Mouse (Mus musculus) embryonic facial prominence, embryonic 10.5 days (tissue): ENCODE data around the gene Sema6b. TPM values are rescaled to one million over a fixed set of nuclear protein-coding genes. Genes with fewer than 3 reads are reported as not detected.
A peak's percentile ranks its signal among the peaks of the same experiment; 100 is the strongest.
"Not testable (repeated sequence)": the region's sequence is repeated elsewhere in the genome, so short reads cannot be mapped to it uniquely, and the experiment has no call there.

ENCODE experiments used
- DNase-seq: peaks from one replicate; pipeline ENCODE4 v3.0.0-alpha.2; 2017; ENCODE audit warnings: low spot score
- H3K27ac ChIP-seq: fragments of 300-500 bp; sonication (generic); replicated peaks from 2 replicates; pipeline ENCODE4 v1.5.1; 2016; ENCODE audit warnings: mild to moderate bottlenecking
- H3K27me3 ChIP-seq: fragments of 300-500 bp; sonication (generic); replicated peaks from 2 replicates; pipeline ENCODE4 v1.6.1; 2016; ENCODE audit warnings: low read depth, mild to moderate bottlenecking; ENCODE audit not compliant: poor library complexity, severe bottlenecking
- H3K36me3 ChIP-seq: fragments of 300-500 bp; sonication (generic); replicated peaks from 2 replicates; pipeline ENCODE4 v1.6.1; 2016; ENCODE audit warnings: mild to moderate bottlenecking, moderate library complexity
- H3K4me1 ChIP-seq: fragments of 300-500 bp; sonication (generic); 2 replicates; pipeline ENCODE4 v1.6.1; 2016
- H3K4me3 ChIP-seq: fragments of 300-500 bp; sonication (generic); 2 replicates; pipeline ENCODE4 v1.5.1; 2016; ENCODE audit warnings: mild to moderate bottlenecking, moderate library complexity
- H3K9me3 ChIP-seq: fragments of 300-500 bp; sonication (generic); 2 replicates; pipeline ENCODE4 v1.6.1; 2016; ENCODE audit warnings: mild to moderate bottlenecking
- WGBS: fragments of 180-500 bp; shearing (Covaris S2); methylation state at CpG from one replicate; pipeline ENCODE4 v1.1.7; 2016; 5-methylcytosine and 5-hydroxymethylcytosine counted together
- polyA plus RNA-seq: library from polyadenylated mRNA; unstranded; fragments of >200 nt; fragmentation: Nextera tagmentation; extraction: Ambion mirVana; gene quantifications from 2 replicates; pipeline ENCODE4 v1.2.1, GENCODE M21; 2016

Sema6b gene
- polyA plus RNA-seq, 1 experiment from 2014 or later: 1.0 TPM

- no peak for DNase-seq
- Histone ChIP-seq H3K4me1 (no peaks in the 10 kb centered on the region), H3K4me3 (no peak overlapping the region), H3K27me3 (0 out of 2 replicates have a peak, but pooled peaks cover 4% of the 10 kb centered on the region), H3K36me3 (peaks cover 10% of the 10 kb centered on the region; the same call in 1 of the 2 replicates), H3K27ac (no peak overlapping the region), H3K9me3 (no peaks in the 10 kb centered on the region)
- 77% methylated on average over 4 of the region's 4 CpGs for WGBS
These were observed 29.6 kb downstream of the Sema6b start for GRCm38 (mm10) chr17:56110571-56110970.

- no peak for DNase-seq
- peak within 1 kb of the TSS; percentile 6; the same call in 1 of the 2 replicates for H3K27ac ChIP-seq
- 60% methylated on average over 10 of the region's 10 CpGs for WGBS
These were observed 30.7 kb downstream of the Sema6b start, which contains the start of gene Plin4 for GRCm38 (mm10) chr17:56109219-56110051. Gene Plin4, minus strand, starts transcription at chr17:56109803.

GRCm38 (mm10) chr17:56108334-56109044 is 31.7 kb downstream of the Sema6b start:
- Histone ChIP-seq H3K36me3 (peaks cover 17% of the 10 kb centered on the region), H3K27me3 (no peaks in the 10 kb centered on the region), H3K9me3 (no peaks in the 10 kb centered on the region), H3K4me1 (no peaks in the 10 kb centered on the region), H3K27ac (no peak overlapping the region), H3K4me3 (no peak overlapping the region)
- WGBS: 85% methylated on average over 6 of the region's 6 CpGs
- no peak for DNase-seq

More at GRCm38 (mm10) chr17:56109219-56110051, 30.7 kb downstream of the Sema6b start, which contains the start of gene Plin4:
- no peaks in the 10 kb centered on the region for H3K4me1 ChIP-seq
- H3K9me3 ChIP-seq: no peaks in the 10 kb centered on the region
- peaks cover 10% of the 10 kb centered on the region; the same call in 1 of the 2 replicates for H3K36me3 ChIP-seq
- H3K4me3 ChIP-seq: peak within 1 kb of the TSS; percentile 18; the same call in 1 of the 2 replicates
- no peaks in the 10 kb centered on the region for H3K27me3 ChIP-seq

GRCm38 (mm10) chr17:56107736-56108135 is 32.4 kb downstream of the Sema6b start:
- DNase-seq: no peak
- WGBS: 65% methylated on average over 2 of the region's 2 CpGs

GRCm38 (mm10) chr17:56106981-56107380 is 33.2 kb downstream of the Sema6b start:
- Histone ChIP-seq H3K4me1 (no peaks in the 10 kb centered on the region), H3K27me3 (no peaks in the 10 kb centered on the region), H3K27ac (no peak overlapping the region), H3K9me3 (no peaks in the 10 kb centered on the region), H3K36me3 (peaks cover 32% of the 10 kb centered on the region), H3K4me3 (no peak overlapping the region)
- DNase-seq: no peak
- WGBS: 78% methylated on average over 4 of the region's 4 CpGs

More at GRCm38 (mm10) chr17:56107736-56108135, 32.4 kb downstream of the Sema6b start:
- Histone ChIP-seq H3K9me3 (no peaks in the 10 kb centered on the region), H3K36me3 (peaks cover 24% of the 10 kb centered on the region), H3K4me3 (no peak overlapping the region), H3K4me1 (no peaks in the 10 kb centered on the region), H3K27me3 (no peaks in the 10 kb centered on the region), H3K27ac (no peak overlapping the region)

GRCm38 (mm10) chr17:56106436-56106835 is 33.7 kb downstream of the Sema6b start:
- H3K36me3 ChIP-seq: peaks cover 37% of the 10 kb centered on the region
- not testable (repeated sequence) for DNase-seq, H3K4me1 ChIP-seq, H3K27ac ChIP-seq, H3K4me3 ChIP-seq, H3K27me3 ChIP-seq, H3K9me3 ChIP-seq
- WGBS: 91% methylated on average over 4 of the region's 4 CpGs

GRCm38 (mm10) chr17:56104821-56105220 is 35.3 kb downstream of the Sema6b start:
- H3K36me3 ChIP-seq: peaks cover 54% of the 10 kb centered on the region
- H3K4me3 ChIP-seq, H3K4me1 ChIP-seq, H3K9me3 ChIP-seq, H3K27me3 ChIP-seq, DNase-seq, H3K27ac ChIP-seq: not testable (repeated sequence)
- WGBS: 96% methylated on average over 3 of the region's 5 CpGs

GRCm38 (mm10) chr17:56103465-56104285 is 36.5 kb downstream of the Sema6b start:
- Histone ChIP-seq H3K9me3 (no peaks in the 10 kb centered on the region), H3K27ac (no peak overlapping the region), H3K36me3 (peaks cover 65% of the 10 kb centered on the region), H3K27me3 (no peaks in the 10 kb centered on the region), H3K4me1 (no peaks in the 10 kb centered on the region), H3K4me3 (no peak overlapping the region)
- no peak for DNase-seq
- WGBS: 94% methylated on average over 8 of the region's 8 CpGs

- Histone ChIP-seq H3K27ac (no peak overlapping the region), H3K36me3 (peaks cover 73% of the 10 kb centered on the region), H3K4me3 (no peak overlapping the region), H3K4me1 (no peaks in the 10 kb centered on the region), H3K27me3 (no peaks in the 10 kb centered on the region), H3K9me3 (no peaks in the 10 kb centered on the region)
- 94% methylated on average over 9 of the region's 9 CpGs for WGBS
- no peak for DNase-seq
These were observed 37.2 kb downstream of the Sema6b start for GRCm38 (mm10) chr17:56102927-56103326.

GRCm38 (mm10) chr17:56102158-56102557 is 38.0 kb downstream of the Sema6b start:
- 93% methylated on average over 5 of the region's 5 CpGs for WGBS
- Histone ChIP-seq H3K4me3 (no peak overlapping the region), H3K27me3 (no peaks in the 10 kb centered on the region), H3K4me1 (no peaks in the 10 kb centered on the region), H3K36me3 (peaks cover 74% of the 10 kb centered on the region), H3K27ac (no peak overlapping the region), H3K9me3 (no peaks in the 10 kb centered on the region)
- no peak for DNase-seq

- Histone ChIP-seq H3K27me3 (no peaks in the 10 kb centered on the region), H3K36me3 (peaks cover 84% of the 10 kb centered on the region), H3K27ac (no peak overlapping the region), H3K4me3 (no peak overlapping the region), H3K9me3 (no peaks in the 10 kb centered on the region), H3K4me1 (no peaks in the 10 kb centered on the region)
- 86% methylated on average over 3 of the region's 3 CpGs for WGBS
- no peak for DNase-seq
These were observed 39.3 kb downstream of the Sema6b start for GRCm38 (mm10) chr17:56100811-56101210.
